Mouse (Mus musculus) cerebellum, adult 2 months (tissue): ENCODE results near the gene Bfsp1.

Source experiments
- CTCF ChIP-seq: fragments of 200-500 bp; IDR thresholded peaks from 2 replicates; pipeline ENCODE4 v1.5.1; 2011; ENCODE audit warnings: low read depth, mild to moderate bottlenecking, control low read depth, low read length, moderate library complexity, borderline replicate concordance; ENCODE audit not compliant: insufficient read depth
- POLR2A ChIP-seq: fragments of 200-500 bp; IDR thresholded peaks from 2 replicates; pipeline ENCODE4 v1.6.1; 2011; ENCODE audit warnings: low read length, control low read depth, borderline replicate concordance; ENCODE audit not compliant: insufficient read depth

- TF ChIP-seq POLR2A: no peak
- no peak for TF ChIP-seq CTCF
Measured at GRCm38 (mm10) chr2:143813461-143813860, 49.5 kb downstream of the Bfsp1 start.
